Mouse (Mus musculus) lung, postnatal 0 days (tissue): ENCODE measurements at regions not wholly inside any gene's neighbourhood (a gene's known extent, or its start where the extent isn't known, plus 50 kb on each side); places are given as distances from the start of the nearest gene placed in this dataset.

Experiments used
- CTCF ChIP-seq: IDR thresholded peaks from 2 replicates; pipeline ENCODE4 v1.5.1; 2016; ENCODE audit warnings: antibody characterized with exemption, mild to moderate bottlenecking
- EP300 ChIP-seq: IDR thresholded peaks from 2 replicates; pipeline ENCODE4 v1.6.1; 2016; ENCODE audit warnings: antibody characterized with exemption, mild to moderate bottlenecking, control low read depth

DNA sequence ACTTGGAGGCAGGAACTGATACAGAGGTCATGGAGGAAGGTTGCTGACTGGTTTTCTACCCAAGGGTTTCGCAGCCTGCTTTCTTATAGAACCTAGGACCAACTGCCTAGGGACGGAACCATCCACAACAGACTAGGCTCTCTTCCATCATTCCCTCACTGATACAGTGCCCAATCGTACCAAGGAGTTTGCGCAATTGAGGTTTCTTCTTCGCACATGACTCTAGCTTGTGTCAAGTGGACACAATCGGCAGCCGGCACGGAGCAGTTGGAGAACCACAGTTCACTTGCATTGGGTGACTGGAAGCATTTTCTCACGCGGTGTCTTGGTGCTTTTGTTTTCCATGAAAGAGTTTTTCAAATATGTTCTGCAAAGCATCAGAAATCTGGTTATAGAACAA lies 149.1 kb upstream of the Dyrk2 start:
- TF ChIP-seq CTCF (no peak), EP300 (no peak)
